Mouse (Mus musculus) limb, embryonic 13.5 days (tissue): Measurements from ENCODE around the gene Nufip1. TPM values are rescaled to one million over a fixed set of nuclear protein-coding genes. Genes with fewer than 3 reads are reported as not detected.
A peak's percentile ranks its signal among the peaks of the same experiment; 100 is the strongest.

Source experiments
- ATAC-seq: fragments of 200-750 bp; cut with Nextera tagmentation; 2 replicates; pipeline ENCODE4 v1.8.0; 2017; ENCODE audit warnings: low read depth, moderate number of reproducible peaks, moderate TSS enrichment; ENCODE audit not compliant: low FRiP score
- H3K27ac ChIP-seq: fragments of 300-500 bp; sonication (generic); 2 replicates; pipeline ENCODE4 v1.5.1; 2015; ENCODE audit warnings: inconsistent platforms, mild to moderate bottlenecking, moderate library complexity
- H3K27me3 ChIP-seq: fragments of 300-500 bp; sonication (generic); 2 replicates; pipeline ENCODE4 v1.6.1; 2015; ENCODE audit warnings: mild to moderate bottlenecking, inconsistent platforms
- H3K36me3 ChIP-seq: fragments of 300-500 bp; sonication (generic); 2 replicates; pipeline ENCODE4 v1.6.1; 2015; ENCODE audit warnings: inconsistent platforms, mild to moderate bottlenecking, moderate library complexity
- H3K4me1 ChIP-seq: fragments of 300-500 bp; sonication (generic); 2 replicates; pipeline ENCODE4 v1.6.1; 2015; ENCODE audit warnings: inconsistent platforms
- H3K4me2 ChIP-seq: fragments of 300-500 bp; sonication (generic); replicated peaks from 2 replicates; pipeline ENCODE4 v1.6.1; 2015; ENCODE audit warnings: inconsistent platforms, mild to moderate bottlenecking, moderate library complexity
- H3K4me3 ChIP-seq: fragments of 300-500 bp; sonication (generic); 2 replicates; pipeline ENCODE4 v1.5.1; 2015; ENCODE audit warnings: moderate library complexity, mild to moderate bottlenecking, inconsistent platforms
- H3K9ac ChIP-seq: fragments of 300-500 bp; sonication (generic); 2 replicates; pipeline ENCODE4 v1.6.1; 2015; ENCODE audit warnings: mild to moderate bottlenecking, inconsistent platforms
- H3K9me3 ChIP-seq: fragments of 300-500 bp; sonication (generic); 2 replicates; pipeline ENCODE4 v1.6.1; 2016; ENCODE audit warnings: inconsistent platforms
- WGBS: fragments of 180-500 bp; shearing (Covaris S2); methylation state at CpG from one replicate; pipeline ENCODE4 v1.1.7; 2015; 5-methylcytosine and 5-hydroxymethylcytosine counted together
- polyA plus RNA-seq: library from polyadenylated mRNA; unstranded; fragments of >200 nt; fragmentation: Nextera tagmentation; extraction: Ambion mirVana; gene quantifications from 2 replicates; pipeline ENCODE4 v1.2.1, GENCODE M21; 2015

Gene Nufip1
- polyA plus RNA-seq = 18.0 and 18.5 TPM in 2 replicates

- no peaks in the 10 kb centered on the region for H3K27me3 ChIP-seq
- H3K4me2 ChIP-seq = peak within 1 kb of the TSS; percentile 85
- peaks cover 26% of the 10 kb centered on the region for H3K36me3 ChIP-seq
- no peaks in the 10 kb centered on the region for H3K9me3 ChIP-seq
- peak within 1 kb of the TSS; percentile 90 for H3K4me3 ChIP-seq
- peaks cover 21% of the 10 kb centered on the region for H3K4me1 ChIP-seq
- WGBS = under 1% methylated on average over 69 of the region's 69 CpGs
- ATAC-seq = peak; percentile 99
- peak within 1 kb of the TSS; percentile 63; the same call in 1 of the 2 replicates for H3K27ac ChIP-seq
- peak within 1 kb of the TSS; percentile 83 for H3K9ac ChIP-seq
Observed at GRCm38 (mm10) chr14:76110396-76111221, at the start of gene Nufip1, which contains the start of gene Gpalpp1. TSS of gene Nufip1 (plus strand) at chr14:76110891. TSS of gene Gpalpp1 (minus strand) at chr14:76110760.

- Histone ChIP-seq H3K9ac (no peak overlapping the region), H3K9me3 (no peaks in the 10 kb centered on the region), H3K4me2 (no peak overlapping the region), H3K36me3 (no peaks in the 10 kb centered on the region), H3K27me3 (no peaks in the 10 kb centered on the region), H3K4me3 (no peak overlapping the region), H3K27ac (no peak overlapping the region), H3K4me1 (peaks cover 22% of the 10 kb centered on the region)
- no peak for ATAC-seq
- WGBS = 18% methylated on average over 1 of the region's 1 CpGs
Observed at GRCm38 (mm10) chr14:76067237-76067636, 43.5 kb upstream of the Nufip1 start.

GRCm38 (mm10) chr14:76068296-76068695 lies 42.4 kb upstream of the Nufip1 start:
- no peak for ATAC-seq
- no peak overlapping the region for H3K27ac ChIP-seq
- no peaks in the 10 kb centered on the region for H3K36me3 ChIP-seq
- H3K27me3 ChIP-seq = no peaks in the 10 kb centered on the region
- WGBS = 43% methylated on average over 4 of the region's 4 CpGs
- no peak overlapping the region for H3K9ac ChIP-seq
- no peaks in the 10 kb centered on the region for H3K9me3 ChIP-seq
- H3K4me3 ChIP-seq = no peak overlapping the region
- H3K4me2 ChIP-seq = no peak overlapping the region
- peaks cover 22% of the 10 kb centered on the region for H3K4me1 ChIP-seq

GRCm38 (mm10) chr14:76069296-76069695 lies 41.4 kb upstream of the Nufip1 start:
- ATAC-seq = peak; percentile 60; the same call in 1 of the 2 replicates
- no peaks in the 10 kb centered on the region for H3K27me3 ChIP-seq
- H3K27ac ChIP-seq = peak overlapping the region; percentile 39
- no peaks in the 10 kb centered on the region for H3K9me3 ChIP-seq
- 17% methylated on average over 4 of the region's 4 CpGs for WGBS
- H3K4me3 ChIP-seq = no peak overlapping the region
- H3K4me2 ChIP-seq = peak overlapping the region; percentile 28
- H3K36me3 ChIP-seq = no peaks in the 10 kb centered on the region
- peaks cover 22% of the 10 kb centered on the region for H3K4me1 ChIP-seq
- no peak overlapping the region for H3K9ac ChIP-seq

GRCm38 (mm10) chr14:76072626-76073025 lies 38.1 kb upstream of the Nufip1 start:
- WGBS = 75% methylated on average over 2 of the region's 2 CpGs
- no peaks in the 10 kb centered on the region for H3K36me3 ChIP-seq
- no peak for ATAC-seq
- no peaks in the 10 kb centered on the region for H3K27me3 ChIP-seq
- H3K4me1 ChIP-seq = peaks cover 22% of the 10 kb centered on the region
- no peak overlapping the region for H3K4me3 ChIP-seq
- no peak overlapping the region for H3K9ac ChIP-seq
- H3K9me3 ChIP-seq = no peaks in the 10 kb centered on the region
- no peak overlapping the region for H3K4me2 ChIP-seq
- H3K27ac ChIP-seq = no peak overlapping the region

GRCm38 (mm10) chr14:76074206-76074605 lies 36.5 kb upstream of the Nufip1 start:
- H3K9me3 ChIP-seq = no peaks in the 10 kb centered on the region
- ATAC-seq = no peak
- H3K4me3 ChIP-seq = no peak overlapping the region
- peaks cover 14% of the 10 kb centered on the region for H3K4me1 ChIP-seq
- H3K27ac ChIP-seq = no peak overlapping the region
- no peaks in the 10 kb centered on the region for H3K36me3 ChIP-seq
- H3K9ac ChIP-seq = no peak overlapping the region
- H3K27me3 ChIP-seq = no peaks in the 10 kb centered on the region
- H3K4me2 ChIP-seq = no peak overlapping the region
- WGBS = 88% methylated on average over 1 of the region's 1 CpGs

- WGBS = 44% methylated on average over 4 of the region's 4 CpGs
- no peak overlapping the region for H3K9ac ChIP-seq
- H3K36me3 ChIP-seq = no peaks in the 10 kb centered on the region
- no peaks in the 10 kb centered on the region for H3K9me3 ChIP-seq
- no peak overlapping the region for H3K4me2 ChIP-seq
- no peaks in the 10 kb centered on the region for H3K27me3 ChIP-seq
- ATAC-seq = no peak
- peaks cover 5% of the 10 kb centered on the region; the same call in 1 of the 2 replicates for H3K4me1 ChIP-seq
- no peak overlapping the region for H3K4me3 ChIP-seq
- no peak overlapping the region for H3K27ac ChIP-seq
Observed at GRCm38 (mm10) chr14:76075721-76076120, 35.0 kb upstream of the Nufip1 start.

- H3K36me3 ChIP-seq = no peaks in the 10 kb centered on the region
- H3K4me2 ChIP-seq = no peak overlapping the region
- H3K27me3 ChIP-seq = no peaks in the 10 kb centered on the region
- H3K9ac ChIP-seq = no peak overlapping the region
- no peaks in the 10 kb centered on the region for H3K9me3 ChIP-seq
- peaks cover 5% of the 10 kb centered on the region; the same call in 1 of the 2 replicates for H3K4me1 ChIP-seq
- H3K27ac ChIP-seq = no peak overlapping the region
- WGBS = 56% methylated on average over 4 of the region's 4 CpGs
- no peak overlapping the region for H3K4me3 ChIP-seq
- no peak for ATAC-seq
Observed at GRCm38 (mm10) chr14:76076602-76077001, 34.1 kb upstream of the Nufip1 start.

GRCm38 (mm10) chr14:76077088-76077491 lies 33.6 kb upstream of the Nufip1 start:
- H3K4me1 ChIP-seq = peaks cover 5% of the 10 kb centered on the region; the same call in 1 of the 2 replicates
- no peak overlapping the region for H3K4me3 ChIP-seq
- H3K4me2 ChIP-seq = no peak overlapping the region
- H3K27ac ChIP-seq = no peak overlapping the region
- no peaks in the 10 kb centered on the region for H3K36me3 ChIP-seq
- no peaks in the 10 kb centered on the region for H3K27me3 ChIP-seq
- ATAC-seq = peak; percentile 42; the same call in 1 of the 2 replicates
- H3K9ac ChIP-seq = no peak overlapping the region
- 52% methylated on average over 9 of the region's 9 CpGs for WGBS
- H3K9me3 ChIP-seq = no peaks in the 10 kb centered on the region

GRCm38 (mm10) chr14:76081451-76081850 lies 29.2 kb upstream of the Nufip1 start:
- 60% methylated on average over 11 of the region's 11 CpGs for WGBS
- Histone ChIP-seq H3K9me3 (no peaks in the 10 kb centered on the region), H3K9ac (no peak overlapping the region), H3K27ac (no peak overlapping the region), H3K4me2 (no peak overlapping the region), H3K4me1 (peaks cover 5% of the 10 kb centered on the region; the same call in 1 of the 2 replicates), H3K4me3 (no peak overlapping the region), H3K36me3 (no peaks in the 10 kb centered on the region), H3K27me3 (no peaks in the 10 kb centered on the region)
- no peak for ATAC-seq

- Histone ChIP-seq H3K9me3 (no peaks in the 10 kb centered on the region), H3K36me3 (no peaks in the 10 kb centered on the region), H3K27me3 (no peaks in the 10 kb centered on the region), H3K9ac (no peak overlapping the region), H3K4me2 (no peak overlapping the region), H3K4me1 (no peaks in the 10 kb centered on the region), H3K27ac (no peak overlapping the region), H3K4me3 (no peak overlapping the region)
- 78% methylated on average over 13 of the region's 13 CpGs for WGBS
- ATAC-seq = no peak
Observed at GRCm38 (mm10) chr14:76082086-76082636, 28.5 kb upstream of the Nufip1 start.

- H3K27me3 ChIP-seq = no peaks in the 10 kb centered on the region
- H3K36me3 ChIP-seq = peaks cover 5% of the 10 kb centered on the region; the same call in 1 of the 2 replicates
- no peak overlapping the region for H3K9ac ChIP-seq
- no peak overlapping the region for H3K4me3 ChIP-seq
- H3K27ac ChIP-seq = no peak overlapping the region
- H3K4me1 ChIP-seq = no peaks in the 10 kb centered on the region
- no peaks in the 10 kb centered on the region for H3K9me3 ChIP-seq
- WGBS = 77% methylated on average over 3 of the region's 3 CpGs
- no peak overlapping the region for H3K4me2 ChIP-seq
- ATAC-seq = no peak
Observed at GRCm38 (mm10) chr14:76084188-76084587, 26.5 kb upstream of the Nufip1 start.
